Mouse (Mus musculus) Patski (cell line): ENCODE measurements at regions not wholly inside any gene's neighbourhood (a gene's known extent, or its start where the extent isn't known, plus 50 kb on each side); places are given as distances from the start of the nearest gene placed in this dataset.

ENCODE experiments used
- ATAC-seq: fragments of 100-300 bp; one replicate; pipeline ENCODE4 v1.8.0; 2021
- CTCF ChIA-PET: fragments of 350-600 bp; sonication (Branson Sonifier 250); formaldehyde crosslinking; loops from one replicate; lab custom pipeline; 2022; ENCODE audit warnings: inconsistent platforms; lab: Charles Lee
- POLR2A ChIA-PET: fragments of 350-600 bp; sonication (Branson Sonifier 250); formaldehyde crosslinking; loops from one replicate; lab custom pipeline; 2022; ENCODE audit warnings: antibody characterized with exemption, inconsistent platforms; lab: Charles Lee
- DNase-seq: peaks from one replicate; pipeline ENCODE4 v3.0.0-alpha.2; 2011; ENCODE audit warnings: low read depth, low spot score
- H3K27me3 ChIP-seq: fragments of 371-371 bp; one replicate; pipeline ENCODE4 v1.5.1; 2021
- CTCF ChIP-seq: fragments of 100-300 bp; IDR thresholded peaks from one replicate; pipeline ENCODE4 v1.5.1; 2021
- in situ Hi-C: fragments of 300-500 bp; cut with MboI; formaldehyde crosslinking; loops from 3 replicates; pipeline ENCODE4 v1.11.1; 2018; ENCODE audit warnings: low pct_unique_long_range_greater_than_20kb, mixed read lengths

DNA sequence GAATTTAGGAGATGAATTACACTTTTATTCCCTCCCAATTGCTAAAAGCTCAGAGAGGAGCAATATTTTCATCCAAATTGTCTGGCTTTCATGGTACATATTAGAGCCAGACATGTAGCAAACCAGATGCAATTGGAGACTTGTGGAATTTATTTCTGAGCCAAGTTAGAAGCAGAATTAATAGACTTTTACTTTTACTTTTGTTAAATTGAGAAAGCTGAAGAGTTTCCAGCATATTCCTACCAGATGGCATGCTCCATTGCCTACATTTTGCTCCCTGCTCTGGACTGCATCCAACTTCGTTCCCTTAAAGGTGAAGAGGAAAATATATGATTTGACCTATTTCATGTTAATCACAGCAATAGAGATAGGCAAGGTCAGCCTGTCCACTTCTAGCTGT, 646.4 kb upstream of the Slit2 start:
- no peak for TF ChIP-seq CTCF
- DNase-seq (no peak), ATAC-seq (no peak)
- H3K27me3 ChIP-seq = peaks cover 15% of the 10 kb centered on the region
- in situ Hi-C loops = no loop called here
- CTCF ChIA-PET = no interaction called here
- POLR2A ChIA-PET = no interaction called here

DNA sequence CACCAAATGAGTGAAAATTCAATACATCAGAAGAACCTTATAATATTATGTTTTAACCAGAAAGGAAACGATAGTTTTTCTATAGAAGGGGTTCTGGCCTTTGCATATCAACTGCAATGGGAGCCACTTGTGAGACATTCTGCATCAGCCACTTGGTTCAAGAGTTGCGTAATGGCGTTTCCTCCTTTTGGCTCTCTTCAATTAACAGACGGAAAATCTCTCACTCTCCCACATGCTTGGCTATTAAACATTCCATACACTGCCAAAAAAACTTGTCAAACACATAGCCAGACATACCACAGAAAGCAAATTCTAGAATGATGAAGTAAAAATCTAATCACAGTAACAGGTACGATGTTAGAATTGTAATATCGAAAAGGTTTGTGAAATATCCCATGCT, 643.1 kb upstream of the Slit2 start:
- no peak for TF ChIP-seq CTCF
- no peak for ATAC-seq
- CTCF ChIA-PET = no interaction called here
- in situ Hi-C loops = no loop called here
- no peak for DNase-seq
- peaks cover 7% of the 10 kb centered on the region for H3K27me3 ChIP-seq
- POLR2A ChIA-PET = no interaction called here

DNA sequence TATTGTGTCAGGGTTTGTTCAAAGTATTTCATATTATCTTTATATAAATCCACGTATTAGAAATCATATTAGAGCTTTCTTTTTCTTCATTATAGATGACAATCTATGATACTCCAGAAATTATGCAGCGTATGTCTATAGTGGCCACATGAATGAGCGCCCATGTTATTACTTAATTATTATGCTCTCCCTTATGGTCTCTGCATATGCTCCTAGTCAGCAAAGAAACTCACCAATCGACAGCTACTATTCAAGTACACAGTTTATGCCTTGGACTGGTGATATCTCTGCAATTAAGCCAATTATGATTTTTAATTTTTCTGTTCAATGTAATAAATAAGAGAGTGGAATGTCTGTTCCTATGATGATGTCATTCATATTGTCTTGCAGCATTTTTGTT, 612.8 kb upstream of the Slit2 start:
- ChIA-PET POLR2A (no interaction called here), CTCF (interaction anchor here (1.0 to 1.1 kb wide), 2 partner anchors 27 to 30 kb away, joined by 3 read pairs; no protein-coding TSS in a partner anchor)
- in situ Hi-C loops = no loop called here
- ATAC-seq (no peak), DNase-seq (no peak)
- peaks cover 27% of the 10 kb centered on the region for H3K27me3 ChIP-seq
- no peak for TF ChIP-seq CTCF

DNA sequence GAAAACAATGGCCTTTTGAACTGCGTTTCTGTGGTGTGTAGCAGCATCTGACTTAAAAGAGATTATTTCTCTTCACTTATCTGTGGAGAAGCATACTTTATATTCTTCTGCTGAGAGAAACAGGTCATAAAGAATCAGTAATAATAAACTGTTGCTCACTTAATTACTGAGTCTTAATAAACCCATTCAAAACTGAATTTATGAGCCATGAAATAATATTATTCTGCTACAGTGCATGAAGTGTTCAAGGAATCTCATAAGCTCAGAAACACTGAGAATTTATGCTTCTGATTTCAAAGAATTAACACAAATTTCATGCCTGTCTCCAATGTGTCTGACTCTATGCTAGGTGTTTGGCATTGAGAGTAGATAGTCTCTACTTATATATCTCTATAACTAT, 597.0 kb upstream of the Slit2 start:
- peaks cover 28% of the 10 kb centered on the region for H3K27me3 ChIP-seq
- ChIA-PET POLR2A (no interaction called here), CTCF (interaction anchor here (1.4 kb wide), 1 partner anchor 9 kb away, joined by 3 read pairs; no protein-coding TSS in a partner anchor)
- in situ Hi-C loops = no loop called here
- TF ChIP-seq CTCF = no peak
- no peak for ATAC-seq
- no peak for DNase-seq

DNA sequence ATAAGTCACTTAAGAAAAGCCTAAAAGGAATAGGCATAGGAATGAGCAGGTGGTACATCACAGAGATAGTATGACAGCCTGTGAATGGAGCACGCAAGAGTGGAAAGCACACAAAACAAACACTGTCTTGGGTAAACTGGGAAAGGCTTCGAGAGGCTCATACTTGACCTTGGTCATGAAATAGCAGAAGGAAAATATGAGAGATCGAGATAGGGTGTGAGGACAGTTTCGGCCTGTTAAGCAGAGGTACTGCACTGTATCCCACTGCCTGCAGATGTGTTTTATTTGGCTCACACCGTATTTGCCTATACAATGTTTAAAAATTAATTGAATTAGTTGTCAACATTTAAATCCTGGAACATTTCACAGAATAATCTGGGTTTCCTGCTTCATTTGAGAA, 596.2 kb upstream of the Slit2 start:
- CTCF ChIA-PET = no interaction called here
- peaks cover 28% of the 10 kb centered on the region for H3K27me3 ChIP-seq
- POLR2A ChIA-PET = no interaction called here
- no peak for ATAC-seq
- no peak for TF ChIP-seq CTCF
- in situ Hi-C loops = no loop called here
- no peak for DNase-seq

DNA sequence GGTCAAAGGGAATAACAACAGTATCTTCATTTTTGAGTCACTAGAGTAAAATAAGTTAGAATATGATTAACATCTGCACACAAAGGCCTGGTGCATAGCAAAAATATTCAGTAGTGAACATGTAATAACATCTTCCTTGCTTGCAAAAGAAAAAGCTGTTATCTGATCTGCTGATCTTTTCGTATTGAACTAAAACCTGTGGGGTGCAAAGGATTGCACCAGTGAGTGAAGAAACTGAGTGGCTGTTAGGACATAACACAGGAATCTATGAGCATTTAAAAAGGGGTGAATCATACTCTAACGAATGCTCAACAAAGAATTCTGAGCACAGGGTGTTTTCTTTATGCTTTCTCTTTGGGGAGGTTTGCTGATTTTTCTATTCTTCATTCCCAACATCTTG, 592.2 kb upstream of the Slit2 start:
- H3K27me3 ChIP-seq = peaks cover 32% of the 10 kb centered on the region
- no peak for ATAC-seq

DNA sequence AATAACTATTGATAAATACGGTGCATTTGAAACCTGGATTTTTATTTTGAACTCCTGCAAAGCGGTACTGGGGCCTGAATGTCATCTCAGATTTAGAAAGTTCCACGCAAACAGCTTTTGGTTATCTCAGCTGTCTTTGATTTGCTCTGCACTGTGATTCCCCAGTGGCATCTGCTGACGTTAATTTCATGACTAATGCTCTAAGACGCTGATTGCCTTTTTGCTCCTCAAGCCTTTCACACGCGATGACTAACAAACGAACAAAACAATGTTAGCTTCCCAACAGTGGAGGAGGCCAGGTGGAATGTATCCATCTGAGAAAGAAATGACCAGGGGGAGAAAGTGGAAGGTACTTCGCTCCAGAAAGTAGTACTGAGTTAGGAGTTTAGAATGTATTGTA, 586.1 kb upstream of the Slit2 start:
- no peak for ATAC-seq
- peaks cover 40% of the 10 kb centered on the region for H3K27me3 ChIP-seq
- DNase-seq = no peak
- in situ Hi-C loops = no loop called here
- ChIA-PET POLR2A (no interaction called here), CTCF (interaction anchor here (1.0 kb wide), 1 partner anchor 27 kb away, joined by 3 read pairs; no protein-coding TSS in a partner anchor)
- no peak for TF ChIP-seq CTCF

More for the DNA sequence above, 592.2 kb upstream of the Slit2 start:
- in situ Hi-C loops = no loop called here
- ChIA-PET CTCF (no interaction called here), POLR2A (no interaction called here)
- no peak for TF ChIP-seq CTCF
- DNase-seq = no peak

DNA sequence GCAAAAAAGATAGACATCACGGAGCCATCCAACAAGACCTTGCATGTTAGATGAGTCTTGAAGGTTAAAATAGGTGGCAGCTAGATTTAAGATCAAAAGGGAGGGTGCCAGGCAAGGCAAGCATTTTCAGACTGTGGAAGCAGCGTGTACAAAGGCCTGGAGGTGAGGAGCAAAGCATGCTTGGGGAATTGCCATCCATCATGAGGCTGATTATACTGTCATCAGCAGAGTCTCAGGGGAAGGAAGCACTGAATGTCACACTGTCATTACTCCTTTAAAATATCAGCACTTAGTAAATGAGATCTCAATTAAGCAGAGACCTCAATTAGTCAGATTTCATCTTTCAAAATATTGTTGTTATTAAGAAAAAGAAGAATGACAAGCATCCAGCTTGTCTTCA, 561.0 kb upstream of the Slit2 start:
- no peak for TF ChIP-seq CTCF
- H3K27me3 ChIP-seq = peaks cover 21% of the 10 kb centered on the region
- CTCF ChIA-PET = no interaction called here
- in situ Hi-C loops = no loop called here
- ATAC-seq = no peak
- DNase-seq = no peak
- POLR2A ChIA-PET = interaction anchor here (0.6 kb wide), 1 partner anchor 34 kb away, joined by 3 read pairs; no protein-coding TSS in a partner anchor

DNA sequence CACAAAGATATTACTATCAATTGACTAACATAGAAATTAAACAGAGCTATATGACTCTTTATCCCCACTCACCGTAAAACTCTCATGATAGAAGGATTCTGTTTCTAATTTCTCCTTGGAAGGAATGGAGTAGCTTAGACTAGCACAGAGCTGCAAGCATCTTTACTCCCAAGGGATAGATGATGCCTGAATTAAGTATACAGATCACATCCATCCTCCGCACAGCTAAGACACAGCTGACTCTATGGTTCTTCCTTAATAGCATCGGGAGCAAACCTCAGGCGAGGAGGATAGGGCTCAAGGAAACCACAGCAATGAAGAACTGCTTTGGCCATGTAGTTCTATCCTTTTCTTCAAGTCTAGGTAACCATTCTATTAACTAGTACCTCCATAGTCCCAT, 556.9 kb upstream of the Slit2 start:
- CTCF ChIA-PET = no interaction called here
- ATAC-seq (no peak), DNase-seq (no peak)
- peaks cover 30% of the 10 kb centered on the region for H3K27me3 ChIP-seq
- TF ChIP-seq CTCF = no peak
- POLR2A ChIA-PET = no interaction called here
- in situ Hi-C loops = no loop called here

DNA sequence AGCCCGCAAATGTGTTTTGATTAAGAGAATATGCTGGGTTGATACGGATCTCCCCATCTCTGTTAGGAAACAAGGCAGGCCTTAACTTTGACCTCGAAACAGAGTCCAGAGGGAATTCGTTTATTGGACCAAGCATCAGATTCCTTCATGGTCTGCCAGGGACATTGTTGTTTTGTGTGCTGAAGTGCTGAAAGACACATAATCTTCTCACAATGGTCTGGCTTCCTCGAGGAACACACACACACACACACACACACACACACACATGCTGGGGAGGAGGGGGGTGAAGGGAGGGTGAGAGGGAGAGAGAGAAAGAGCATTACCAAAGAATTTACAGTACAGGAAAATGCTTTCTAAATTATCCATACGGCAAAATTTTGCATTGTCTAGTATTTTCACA, 556.5 kb upstream of the Slit2 start:
- H3K27me3 ChIP-seq = peaks cover 30% of the 10 kb centered on the region
- DNase-seq (no peak), ATAC-seq (no peak)
- ChIA-PET POLR2A (interaction anchor here (0.9 kb wide), 1 partner anchor 96 kb away, joined by 4 read pairs; no protein-coding TSS in a partner anchor), CTCF (no interaction called here)
- no peak for TF ChIP-seq CTCF
- in situ Hi-C loops = no loop called here

DNA sequence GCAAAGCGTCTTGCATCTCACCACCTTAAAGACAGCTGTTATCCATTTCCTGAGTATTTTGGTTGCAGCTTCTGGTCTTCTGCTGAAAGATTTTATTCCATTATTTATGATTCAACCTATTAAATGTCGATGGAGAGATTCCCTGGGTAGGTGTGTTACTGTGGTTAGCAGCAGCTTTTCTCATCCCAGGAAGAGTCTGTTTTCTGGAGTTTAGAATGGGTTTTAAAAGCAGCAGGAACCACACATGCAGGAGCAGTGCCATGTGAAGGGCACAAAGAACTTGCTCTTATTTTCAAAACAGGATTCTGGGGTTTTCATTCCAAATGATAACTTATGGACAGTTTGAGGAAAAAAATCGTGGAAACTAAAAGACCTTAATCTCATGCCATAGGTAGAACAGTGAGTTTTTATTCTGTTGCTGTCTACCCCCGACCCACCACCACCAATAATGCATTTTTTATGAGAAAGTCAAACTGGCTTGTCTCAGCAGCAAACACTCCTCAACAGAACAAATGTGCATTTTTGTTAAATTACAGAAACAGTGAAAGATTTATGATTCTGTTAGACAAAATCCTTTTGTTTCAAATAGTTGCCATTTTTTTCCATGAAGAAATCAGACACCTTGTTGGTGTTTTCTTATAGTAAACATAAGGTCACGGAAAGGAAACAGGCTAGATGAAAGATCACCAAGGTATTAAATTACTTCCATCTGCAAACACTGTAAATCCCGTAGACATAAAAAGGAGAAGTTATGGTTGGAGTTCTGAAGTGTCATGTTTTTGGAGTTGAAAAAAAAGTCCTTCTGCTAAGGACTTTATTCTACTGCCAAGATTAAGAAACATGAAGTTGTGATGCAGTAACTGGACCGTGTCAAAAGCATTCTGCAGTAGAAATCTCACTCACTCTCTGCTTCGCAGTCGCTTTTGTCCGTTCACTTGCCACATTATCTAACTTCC, 553.4 kb upstream of the Slit2 start:
- peaks cover 46% of the 10 kb centered on the region for H3K27me3 ChIP-seq
- in situ Hi-C loops = no loop called here
- DNase-seq (no peak), ATAC-seq (no peak)
- ChIA-PET POLR2A (no interaction called here), CTCF (no interaction called here)
- TF ChIP-seq CTCF = no peak
